Mouse (Mus musculus): ENCODE measurements at regions not wholly inside any gene's neighbourhood (a gene's known extent, or its start where the extent isn't known, plus 50 kb on each side); places are given as distances from the start of the nearest gene placed in this dataset.

DNA sequence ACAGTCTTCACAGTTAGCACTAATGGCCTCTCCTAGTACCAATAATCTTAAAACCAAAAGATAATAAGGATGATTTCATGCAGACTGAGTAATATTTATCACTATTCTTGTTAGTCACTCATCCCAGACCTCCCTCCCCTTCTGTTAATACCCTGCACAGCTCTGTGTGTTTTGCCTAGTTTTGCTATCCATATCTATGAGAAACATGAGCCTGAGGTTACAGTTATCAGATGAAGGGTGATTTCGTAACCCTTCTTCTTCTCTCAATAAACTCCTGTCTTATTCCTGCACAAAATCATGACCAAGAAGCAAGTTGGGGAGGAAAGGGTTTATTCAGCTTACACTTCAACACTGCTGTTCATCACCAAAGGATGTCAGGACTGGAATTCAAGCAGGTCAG, 940.9 kb upstream of the Got2 start:
- TF ChIP-seq CTCF (IDR thresholded peaks at IDR 0.05; ENCODE audit: extremely low read depth, insufficient read length, insufficient replicate concordance, low read depth, low read length), result no peak
- TF ChIP-seq POLR2A (IDR thresholded peaks at IDR 0.05; ENCODE audit: low read depth, low read length), result no peak
